Comparison of ENCODE assay signal across 9 mouse cellular contexts in the genomic region with DNA sequence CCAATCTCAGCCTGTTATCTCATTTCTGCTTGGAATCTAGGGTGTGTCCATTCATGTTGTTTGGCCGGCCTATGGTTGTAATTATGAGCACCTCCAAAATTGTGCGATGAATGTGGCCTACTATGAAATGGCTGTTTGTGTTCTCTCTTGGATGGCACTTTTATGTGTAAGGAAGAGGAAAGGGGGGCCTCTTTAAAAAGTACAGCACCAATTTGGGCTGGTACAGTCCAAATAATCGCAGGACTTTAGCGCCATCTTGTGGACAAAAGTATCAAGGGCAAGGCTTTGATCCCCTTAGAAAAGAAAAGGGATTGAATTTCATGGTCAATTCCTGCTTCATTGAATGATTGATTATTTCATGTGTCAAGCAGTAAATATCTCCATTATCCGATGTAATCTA. TPM values are rescaled to one million over a fixed set of nuclear protein-coding genes. Genes with fewer than 3 reads are reported as not detected.
DNase-seq lines count a peak whose midpoint lies in the region; ATAC-seq and TF ChIP-seq lines count a peak whose summit lies in the region.
"Had no signal": no experiment of that assay in that cellular context is flagged by ENCODE, and none has a peak within 500 bp of the region (broad histone marks: within the 10 kb centered on the region; RNA-seq: fewer than 3 reads in every experiment).

No protein-coding gene starts in this region.

- no peak overlapping the region for H3K4me3 ChIP-seq in heart, embryonic 10.5 days
- no peak overlapping the region for H3K4me3 ChIP-seq in cortical plate, adult 2 months (ENCODE audit: insufficient read depth, low read length)
- no peak overlapping the region for H3K4me3 ChIP-seq in midbrain, embryonic 15.5 days
- H3K4me3 ChIP-seq: limb, embryonic 13.5 days had no signal

- H3K27ac ChIP-seq in heart, embryonic 10.5 days = no peak overlapping the region
- no peak overlapping the region for H3K27ac ChIP-seq in cortical plate, adult 2 months (ENCODE audit: insufficient read depth, low read length)
- H3K27ac ChIP-seq in midbrain, embryonic 15.5 days = no peak overlapping the region
- H3K27ac ChIP-seq: limb, embryonic 13.5 days had no signal

- peak; percentile 22 to 65 for DNase-seq in heart, adult 18-20 months
- no peak for DNase-seq in heart, embryonic 10.5 days (ENCODE audit: low spot score)
- DNase-seq in R1 (ENCODE audit: low read depth, low spot score) = peak; percentile 65
- DNase-seq in heart, postnatal 14 days = peak; percentile 26 to 69
- peak; percentile 37 for DNase-seq in left cerebral cortex, adult 11 months (ENCODE audit: low spot score)
- peak; percentile 44 for DNase-seq in thymus, postnatal 4 days

- no peaks in the 10 kb centered on the region for H3K4me1 ChIP-seq in heart, embryonic 10.5 days
- no peaks in the 10 kb centered on the region; the same call in 1 of the 2 replicates for H3K4me1 ChIP-seq in cortical plate, adult 2 months (ENCODE audit: control insufficient read depth, insufficient read depth, low read length)
- peaks cover 7% of the 10 kb centered on the region; the same call in 1 of the 2 replicates for H3K4me1 ChIP-seq in midbrain, embryonic 15.5 days
- H3K4me1 ChIP-seq: limb, embryonic 13.5 days had no signal

- peak; percentile 51; the same call in 1 of the 2 replicates for TF ChIP-seq CTCF in cortical plate, adult 2 months (IDR thresholded peaks at IDR 0.05; ENCODE audit: extremely low read depth, insufficient read depth, low read length)

- intact Hi-C loops in heart, postnatal 14 days (cut with DNase I) = loop anchor here (1.0 to 5.0 kb wide), 3 partner anchors 302 to 852 kb away; no protein-coding TSS in a partner anchor

- no peak overlapping the region for H3K9ac ChIP-seq in midbrain, embryonic 15.5 days
- H3K9ac ChIP-seq: limb, embryonic 13.5 days had no signal

- H3K27me3 ChIP-seq in heart, embryonic 10.5 days (ENCODE audit: insufficient read depth, poor library complexity, severe bottlenecking) = peaks cover 16% of the 10 kb centered on the region; the same call in 1 of the 2 replicates
- peaks cover 12% of the 10 kb centered on the region for H3K27me3 ChIP-seq in midbrain, embryonic 15.5 days (replicated peaks)

- no peaks in the 10 kb centered on the region for H3K9me3 ChIP-seq in heart, embryonic 10.5 days
- H3K9me3 ChIP-seq in midbrain, embryonic 15.5 days = no peaks in the 10 kb centered on the region
- H3K9me3 ChIP-seq: limb, embryonic 13.5 days had no signal

- peak; percentile 73; the same call in 1 of the 2 replicates for ATAC-seq in midbrain, embryonic 15.5 days (replicated peaks)

- peak overlapping the region; percentile 32; the same call in 1 of the 2 replicates for H3K4me2 ChIP-seq in midbrain, embryonic 15.5 days
- H3K4me2 ChIP-seq: limb, embryonic 13.5 days had no signal

- TF ChIP-seq POLR2A in cortical plate, adult 2 months (IDR thresholded peaks at IDR 0.05; ENCODE audit: extremely low read depth, insufficient read depth, low read length) = no peak

- H3K36me3 ChIP-seq in heart, embryonic 10.5 days = no peaks in the 10 kb centered on the region
- H3K36me3 ChIP-seq in midbrain, embryonic 15.5 days (replicated peaks) = no peaks in the 10 kb centered on the region
- H3K36me3 ChIP-seq: limb, embryonic 13.5 days had no signal

- 15% methylated on average over 5 of the region's 5 CpGs for WGBS in heart, embryonic 10.5 days
- WGBS in midbrain, embryonic 15.5 days = 13% methylated on average over 5 of the region's 5 CpGs

RNA-seq across cellular contexts. Expression of a gene that starts 46.3 kb away (rescaled TPM):
- not detected for total RNA-seq in heart, adult 18-20 months (2021)
- 0.63 and 1.8 TPM in 2 replicates for polyA plus RNA-seq in heart, embryonic 10.5 days (2016; fragmentation: Nextera tagmentation; extraction: Ambion mirVana)
- 319 and 365 TPM in 2 replicates for polyA plus RNA-seq in cortical plate, adult 2 months (2012; rRNA removed)
- total RNA-seq in heart, postnatal 14 days (2021) = under 1 TPM; 0.10 to 0.17 TPM
- polyA plus RNA-seq in midbrain, embryonic 15.5 days (2015; fragmentation: Nextera tagmentation; extraction: Ambion mirVana) = 189 and 203 TPM in 2 replicates

Comparison
In these comparisons a context has a peak if more than half of its experiments do, and no peak if none do; other contexts are left out.
1. RNA of a gene that starts 46.3 kb away (polyA plus RNA-seq): 319 to 365 TPM in cortical plate, adult 2 months and 189 to 203 TPM in midbrain, embryonic 15.5 days; 0.63 to 1.8 TPM in heart, embryonic 10.5 days; every median in the first group is over 10 times any median in the second.